Mouse (Mus musculus): ENCODE results near the gene Ttk.

- TF ChIP-seq POLR2A (IDR thresholded peaks at IDR 0.05; ENCODE audit: borderline replicate concordance, insufficient read depth, low read length) (no peak), CTCF (IDR thresholded peaks at IDR 0.05; ENCODE audit: borderline replicate concordance, insufficient read depth, low read depth, low read length) (no peak)
Observed at GRCm38 (mm10) chr9:83820976-83821375, 13.5 kb upstream of the Ttk start.
